Mouse (Mus musculus) lung, adult 2 months (tissue): ENCODE results near the gene Hcfc2.

Source experiments
- CTCF ChIP-seq: fragments of 200-500 bp; IDR thresholded peaks from 2 replicates; pipeline ENCODE4 v1.5.1; 2011; ENCODE audit warnings: mild to moderate bottlenecking, low read length, control low read depth; ENCODE audit not compliant: insufficient read depth
- POLR2A ChIP-seq: fragments of 200-500 bp; IDR thresholded peaks from 2 replicates; pipeline ENCODE4 v1.6.1; 2011; ENCODE audit warnings: low read depth, mild to moderate bottlenecking, control low read depth, low read length, borderline replicate concordance; ENCODE audit errors: extremely low read depth

DNA sequence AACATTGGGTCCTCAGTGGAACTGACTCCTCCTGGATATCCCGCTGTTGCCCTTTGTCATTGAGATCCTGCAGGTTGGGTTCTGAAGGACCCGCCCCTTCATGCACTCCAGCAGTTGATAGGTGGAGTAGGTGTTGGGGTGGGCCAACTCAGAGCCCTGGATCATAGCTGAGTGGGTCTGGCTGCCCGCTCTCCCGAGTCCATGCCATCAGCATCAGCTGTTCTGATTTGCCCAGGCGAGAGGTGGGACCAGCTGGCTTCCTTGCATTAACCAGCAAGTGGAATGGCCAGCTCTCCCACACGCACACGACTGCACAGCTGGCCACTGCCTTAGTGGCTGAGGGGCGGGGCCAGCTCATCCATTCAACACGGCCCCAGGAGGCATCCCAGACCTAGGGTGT, 72.9 kb downstream of the Hcfc2 start:
- TF ChIP-seq POLR2A (no peak), CTCF (no peak)
